Mouse (Mus musculus): ENCODE measurements around the gene Ankrd23.

Gene Ankrd23

DNA sequence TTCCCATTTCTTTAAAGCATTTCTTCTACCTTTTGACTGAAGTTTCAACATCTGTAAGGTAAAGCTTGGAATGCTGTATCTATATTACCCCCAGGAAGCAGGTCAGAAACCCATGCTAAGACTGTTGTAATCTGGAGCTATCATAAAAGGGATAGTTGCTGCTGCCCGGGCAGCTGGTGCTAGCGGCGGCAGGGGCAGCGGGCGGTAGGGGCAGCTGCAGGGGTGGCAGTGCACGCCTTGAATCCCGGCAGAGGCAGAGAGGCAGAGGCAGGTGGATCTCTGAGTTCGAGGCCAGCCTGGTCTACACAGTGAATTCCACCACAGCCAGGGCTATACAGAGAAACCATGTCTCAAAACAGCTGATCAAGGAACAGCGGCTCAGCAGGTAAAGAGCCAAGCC lies 6.2 kb upstream of the Ankrd23 start:
- DNase-seq: no peak

DNA sequence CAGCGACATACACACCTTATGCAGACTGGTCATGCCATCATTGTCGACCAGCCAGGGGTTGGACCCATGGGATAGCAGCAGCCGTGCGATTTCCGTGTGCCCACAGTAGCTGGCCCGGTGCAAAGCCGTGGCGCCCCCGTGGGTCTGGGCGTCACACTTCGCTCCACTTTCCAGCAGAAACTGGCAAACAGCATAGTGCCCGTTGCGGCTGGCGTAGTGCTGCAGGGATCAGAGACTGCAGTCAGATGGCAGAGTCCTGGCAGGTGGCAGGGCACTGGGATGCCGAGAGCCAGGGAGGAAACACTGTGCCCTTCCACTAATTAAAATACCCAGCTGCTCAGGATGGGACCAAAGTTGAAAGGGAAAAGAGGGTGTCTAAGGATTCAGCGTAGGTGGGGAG lies 5.2 kb upstream of the Ankrd23 start:
- no peak for DNase-seq

DNA sequence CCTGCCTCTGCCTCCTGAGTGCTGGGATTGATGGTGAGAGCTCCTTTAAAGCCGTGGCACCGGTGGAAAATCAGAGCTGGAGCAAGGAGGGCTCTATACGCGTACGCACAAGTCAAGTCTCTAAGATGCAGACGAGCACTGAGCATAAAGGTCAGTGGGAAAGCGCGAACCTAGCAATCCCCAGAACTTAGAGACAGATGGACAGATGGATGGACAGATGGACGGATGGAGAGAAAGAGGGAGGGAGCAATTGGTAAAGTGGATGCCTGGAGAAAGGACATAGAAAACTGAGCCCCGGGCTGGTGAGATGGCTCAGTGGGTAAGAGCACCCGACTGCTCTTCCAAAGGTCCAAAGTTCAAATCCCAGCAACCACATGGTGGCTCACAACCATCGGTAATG lies 4.1 kb upstream of the Ankrd23 start:
- no peak for DNase-seq

DNA sequence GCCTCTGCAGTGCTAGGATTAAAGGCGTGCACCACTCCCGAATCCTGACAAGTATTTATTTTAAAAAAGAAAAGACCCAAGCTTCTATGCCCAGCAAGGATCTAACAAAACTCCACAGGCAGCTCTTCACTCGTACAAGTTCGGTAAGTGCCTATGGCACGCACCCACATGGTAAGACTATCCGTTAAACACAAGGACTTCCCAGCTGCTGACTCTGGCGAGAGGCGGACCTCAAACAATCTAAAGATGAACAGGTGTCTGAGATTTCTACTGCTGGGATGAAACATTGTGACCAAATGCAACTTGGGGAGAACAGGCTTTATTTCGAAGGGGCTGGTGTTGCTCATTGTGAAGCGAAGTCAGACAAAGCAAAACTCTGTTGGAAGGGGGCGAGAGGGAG lies 3.4 kb upstream of the Ankrd23 start:
- no peak for DNase-seq

DNA sequence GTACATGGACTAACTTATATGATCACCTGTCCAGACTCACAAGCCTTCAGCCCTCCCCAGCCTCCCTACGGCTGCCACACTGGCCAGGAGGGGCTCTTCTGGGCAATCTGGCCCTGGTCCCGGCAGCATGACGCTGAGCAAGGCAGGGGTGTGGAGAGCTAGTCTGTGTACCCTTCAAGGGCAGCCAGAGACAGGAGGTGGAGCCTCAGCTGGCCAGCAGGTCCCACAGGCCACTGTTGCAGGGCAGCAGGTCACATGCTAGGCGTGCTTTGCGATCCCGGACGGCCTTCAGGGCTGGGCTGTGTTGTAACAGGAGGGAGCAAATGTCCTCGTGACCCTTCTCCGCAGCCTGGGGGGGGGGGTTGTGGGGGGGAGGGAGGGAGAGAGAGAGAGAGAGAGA lies 2.5 kb upstream of the Ankrd23 start, which contains the start of gene Gm42417:
Gm42417 (minus strand) TSS at position 244 of the 400 bp plus-strand sequence.
- peak; percentile 93 to 96 for DNase-seq

DNA sequence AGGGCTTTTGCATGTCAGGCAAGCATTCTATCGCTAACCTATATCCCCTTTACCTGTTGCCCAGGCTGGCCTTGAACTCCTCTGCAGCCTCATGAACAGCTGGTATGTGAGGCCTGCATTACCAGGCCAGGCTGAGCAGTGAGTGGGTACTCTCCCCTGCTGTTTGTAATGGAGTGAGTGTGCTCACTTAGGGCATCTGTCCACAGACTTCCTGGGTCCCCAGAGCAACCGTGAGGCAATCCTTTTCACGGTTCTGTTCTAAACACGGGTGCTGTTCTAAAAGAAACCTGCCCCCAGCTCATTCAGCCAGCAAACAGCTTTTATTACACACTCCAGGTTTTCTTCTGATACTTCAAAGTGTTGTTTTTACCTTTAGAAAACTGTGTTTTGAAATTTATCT lies 2.0 kb upstream of the Ankrd23 start:
- no peak for DNase-seq

DNA sequence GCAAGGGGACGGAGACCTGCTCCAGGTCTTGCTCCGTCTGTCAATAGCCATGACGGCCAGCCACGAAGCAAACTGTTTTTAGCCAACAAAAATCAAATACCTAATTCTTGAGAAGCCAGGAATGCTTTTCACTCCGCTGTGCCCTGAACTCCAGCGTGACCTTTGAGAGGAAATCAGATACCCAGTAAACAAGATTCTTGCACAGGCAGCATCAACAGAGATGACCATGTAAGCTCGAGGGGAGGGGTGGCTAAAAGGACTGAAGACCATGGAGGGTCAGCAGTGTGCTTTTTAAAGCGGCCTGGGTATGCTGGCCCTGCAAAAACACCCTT lies 320 bp downstream of the Ankrd23 start:
- no peak for DNase-seq

DNA sequence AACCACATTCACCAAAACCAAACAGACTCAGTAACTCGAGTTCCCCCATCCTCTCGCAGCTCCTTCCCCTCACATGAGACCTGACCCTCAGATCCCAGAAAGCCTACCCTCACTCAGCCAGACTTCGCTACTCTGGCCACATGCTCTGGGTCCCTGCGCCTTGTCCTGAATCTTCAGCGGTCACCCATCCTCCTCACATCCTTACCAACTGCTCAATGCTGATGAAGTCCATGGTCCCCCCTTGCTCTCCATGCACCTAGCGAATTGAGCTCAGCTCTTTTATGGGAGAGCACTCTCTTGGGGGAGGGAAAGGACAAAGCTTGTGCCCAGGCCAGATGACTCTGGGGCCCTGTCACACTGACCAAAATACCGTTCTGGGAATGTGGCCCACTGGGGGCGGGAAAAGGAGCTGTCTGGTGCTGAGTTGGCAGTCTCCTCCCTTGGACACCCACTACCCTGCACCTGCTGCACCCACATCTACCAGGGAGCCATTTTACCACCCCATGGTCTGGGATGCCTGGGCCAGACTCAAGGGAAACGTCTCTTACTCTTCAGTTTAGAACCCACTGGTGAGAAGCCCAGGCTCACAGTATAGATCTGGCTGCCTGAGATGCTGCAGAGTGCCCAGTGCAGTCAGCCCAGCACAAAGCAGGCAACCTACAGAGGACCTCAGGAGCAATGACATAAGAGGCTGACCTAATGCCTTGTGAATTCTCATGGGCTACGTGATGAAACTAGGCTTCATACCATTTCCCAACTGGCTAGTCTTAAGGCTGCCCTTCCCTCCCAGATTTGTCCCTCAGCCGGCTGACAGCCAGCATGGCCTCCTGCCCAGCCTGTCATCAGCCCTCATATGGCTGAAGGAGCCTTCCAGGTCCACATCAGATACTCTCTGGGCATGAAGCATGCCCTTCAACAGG lies 946 bp downstream of the Ankrd23 start:
- peak; percentile 51 to 73 for DNase-seq

DNA sequence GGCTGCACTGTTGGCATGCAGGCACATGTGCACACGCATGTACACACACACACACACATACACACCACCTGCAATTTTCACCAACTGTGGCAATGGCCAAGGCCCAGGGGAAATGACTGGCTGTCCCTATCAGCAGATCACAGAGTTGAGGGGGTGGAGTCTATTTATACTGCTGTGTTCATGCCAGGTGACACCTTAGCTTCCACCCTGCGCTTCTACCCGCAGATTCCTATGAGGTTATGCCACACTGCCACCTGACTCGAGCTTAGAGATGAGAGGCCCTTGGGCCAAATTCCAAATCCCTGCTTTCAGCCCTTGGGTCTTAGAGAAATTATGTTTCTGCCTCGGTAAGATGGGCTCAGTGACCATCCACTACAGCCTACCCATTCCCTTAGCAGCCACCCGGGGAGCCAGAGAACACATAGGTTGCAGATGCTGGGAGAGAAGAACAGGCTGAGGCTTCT lies 2.1 kb downstream of the Ankrd23 start:
- DNase-seq: peak; percentile 43 to 64

DNA sequence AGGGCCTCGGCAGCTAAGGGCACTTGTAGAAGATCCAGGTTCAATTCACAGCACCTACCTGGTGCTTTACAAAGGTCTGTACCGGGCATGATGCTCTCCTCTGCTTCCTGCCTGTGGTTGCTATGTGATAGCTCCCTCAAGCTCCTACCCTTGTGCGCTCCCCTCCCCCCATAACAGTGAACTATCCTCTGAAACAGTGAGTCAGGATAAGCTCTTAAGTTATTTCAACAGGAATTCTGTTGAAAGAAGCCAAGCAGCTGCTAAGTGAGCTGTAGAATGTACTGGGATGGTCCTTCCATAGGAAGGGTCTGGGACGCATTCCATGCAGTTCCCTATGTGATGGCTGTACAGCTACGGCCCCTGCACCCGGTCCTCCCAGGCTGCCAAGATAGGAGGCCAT lies 3.1 kb downstream of the Ankrd23 start:
- no peak for DNase-seq

DNA sequence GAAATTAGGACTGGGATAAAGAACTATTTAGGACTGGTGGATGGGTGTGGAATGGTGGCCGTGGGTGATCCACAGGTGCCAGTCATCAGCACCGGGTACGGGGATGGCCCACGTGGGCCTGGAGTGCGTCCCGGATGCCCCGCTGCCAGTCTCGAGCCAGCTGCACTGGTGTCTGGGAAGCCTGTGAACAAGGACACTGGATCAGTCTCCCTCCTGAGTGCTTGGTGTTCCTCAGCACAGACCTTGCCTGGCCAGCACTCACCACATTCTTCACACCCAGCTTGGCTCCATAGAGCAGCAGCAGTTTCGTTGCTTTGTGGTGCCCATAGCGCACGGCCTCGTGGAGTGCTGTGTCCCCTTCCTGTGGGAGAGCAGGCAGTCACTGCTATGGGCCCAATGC lies 5.2 kb downstream of the Ankrd23 start:
- DNase-seq: no peak

DNA sequence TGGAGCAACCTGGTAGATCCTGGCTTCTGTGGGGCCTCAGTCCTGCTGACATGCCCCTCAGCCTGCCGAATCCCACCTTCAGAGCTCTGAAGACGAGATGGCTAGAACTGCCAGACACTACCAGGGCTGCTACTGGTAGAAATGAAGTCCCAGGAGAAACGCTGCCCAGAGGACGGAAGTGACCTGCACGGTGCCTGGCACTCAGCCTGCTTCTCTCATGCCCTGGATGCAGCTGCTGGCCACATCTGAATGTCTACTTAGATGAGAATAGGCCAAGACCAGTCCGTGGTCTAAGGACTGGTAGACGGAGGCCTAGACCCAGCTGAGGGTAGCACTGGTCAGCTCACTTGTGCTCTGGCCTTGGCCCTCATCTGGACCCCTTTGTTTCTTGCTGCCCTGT lies 5.7 kb downstream of the Ankrd23 start:
- no peak for DNase-seq

DNA sequence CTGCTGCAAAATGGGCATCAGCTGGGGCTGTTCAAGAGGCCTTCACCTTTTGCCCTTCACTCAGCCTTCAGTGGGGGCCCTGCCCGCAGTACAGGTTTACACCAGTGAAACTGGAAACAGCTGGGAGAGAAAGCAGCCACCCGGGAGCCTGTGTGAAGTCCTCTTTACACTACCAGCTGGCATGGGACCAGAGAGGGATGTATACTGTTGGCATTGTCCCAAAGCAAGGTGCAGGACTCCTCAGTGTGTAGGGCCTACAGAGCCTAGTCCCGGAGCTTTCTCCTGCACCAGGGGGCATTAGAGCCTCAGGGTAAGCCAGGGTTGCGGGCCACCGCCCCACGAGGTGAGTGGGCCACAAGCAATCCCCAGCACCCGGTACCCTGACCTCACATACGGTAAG lies 6.2 kb downstream of the Ankrd23 start:
- DNase-seq: no peak

DNA sequence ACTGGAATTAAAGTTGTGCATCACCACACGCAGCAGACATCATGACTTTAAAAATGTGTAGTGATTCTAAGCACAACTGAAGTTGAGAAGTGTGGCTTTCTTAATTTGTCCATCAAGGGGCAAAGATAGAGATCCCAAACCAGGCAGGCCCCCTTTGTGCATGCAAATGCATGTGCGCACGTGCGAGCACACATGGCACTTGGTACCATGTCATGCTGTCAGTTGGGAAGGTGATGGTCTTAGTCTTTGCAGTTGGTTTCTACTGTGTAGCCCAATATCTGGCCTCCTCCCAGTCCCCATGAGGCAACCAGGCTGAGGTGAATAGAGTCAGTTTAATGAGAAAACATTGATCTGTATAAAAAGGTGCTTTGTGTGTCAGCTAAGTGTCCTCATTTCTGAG lies 6.8 kb downstream of the Ankrd23 start:
- no peak for DNase-seq

DNA sequence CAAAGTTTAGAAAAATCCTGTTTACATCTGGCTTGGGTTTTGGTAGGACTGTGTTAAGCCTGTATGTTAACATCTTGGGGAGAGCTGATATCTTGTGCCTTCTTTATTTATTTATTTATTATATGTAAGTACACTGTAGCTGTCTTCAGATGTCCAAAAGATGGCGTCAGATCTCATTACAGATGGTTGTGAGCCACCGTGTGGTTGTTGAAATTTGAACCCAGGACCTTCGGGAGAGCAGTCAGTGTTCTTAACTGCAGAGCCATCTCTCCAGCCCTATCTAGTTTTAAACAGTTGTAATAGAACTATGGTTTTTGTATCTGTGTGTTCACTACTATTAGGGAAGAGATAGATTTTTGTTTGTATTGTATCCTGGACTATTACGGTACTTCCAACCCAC lies 7.4 kb downstream of the Ankrd23 start:
- no peak for DNase-seq

DNA sequence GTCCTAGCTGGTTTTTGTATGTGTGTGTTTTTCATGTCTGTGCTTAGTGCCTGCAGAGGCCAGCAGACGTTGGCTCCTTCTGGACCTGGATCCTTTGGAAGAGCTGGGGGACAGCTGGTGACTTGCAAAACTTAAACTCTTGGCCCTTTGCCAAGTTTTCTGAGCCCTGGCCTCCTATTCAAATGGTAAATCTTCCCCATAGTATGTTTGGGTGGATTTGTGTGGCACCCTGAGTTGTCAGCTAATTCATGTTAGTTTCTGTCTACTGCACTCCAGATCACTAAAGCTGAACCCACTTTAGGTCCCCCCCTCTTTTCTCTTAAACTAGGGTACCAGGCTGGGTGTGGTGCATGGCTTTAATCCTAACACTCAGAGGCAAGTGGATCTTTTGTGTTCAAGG lies 8.3 kb downstream of the Ankrd23 start:
- DNase-seq: no peak

DNA sequence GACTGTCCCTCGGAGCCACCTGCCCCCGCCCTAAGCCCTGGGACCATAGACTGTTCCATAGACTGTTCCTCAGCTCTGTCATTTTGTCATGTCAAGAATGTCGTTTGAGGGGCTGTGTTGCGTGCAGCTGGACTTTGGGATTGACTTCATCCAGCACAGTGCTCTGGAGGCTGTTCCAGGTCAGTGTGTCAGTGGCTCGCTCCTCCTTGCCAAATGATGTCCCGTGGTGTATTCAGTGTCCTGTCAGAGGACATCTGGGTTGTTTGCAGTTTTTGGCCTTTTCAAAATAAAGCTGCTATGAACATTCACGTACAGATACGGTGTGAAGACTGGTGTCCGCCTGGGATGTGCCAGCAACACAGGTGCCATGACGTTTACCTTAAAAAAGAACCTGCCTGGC lies 9.8 kb downstream of the Ankrd23 start:
- DNase-seq: no peak

DNA sequence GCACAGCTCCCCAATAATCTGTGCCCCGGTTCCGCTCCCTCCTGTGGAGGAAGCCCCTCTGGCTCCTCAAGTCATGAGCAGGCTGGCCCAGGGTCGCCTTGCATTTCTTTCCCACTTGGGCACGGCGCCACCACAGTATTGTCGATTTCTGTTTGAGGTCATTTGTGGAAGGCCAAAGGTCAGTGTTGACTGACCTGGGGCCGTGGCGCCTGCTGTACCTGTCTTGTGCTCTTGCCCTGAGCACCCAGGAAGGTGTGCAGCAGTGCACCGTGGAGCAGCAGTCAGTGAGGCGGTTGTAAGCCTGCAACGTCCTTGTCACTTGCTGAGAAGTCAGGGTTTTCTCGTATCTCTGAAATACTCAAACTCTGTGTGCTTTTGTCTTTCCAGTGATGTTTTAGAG lies 10.9 kb downstream of the Ankrd23 start:
- no peak for DNase-seq

DNA sequence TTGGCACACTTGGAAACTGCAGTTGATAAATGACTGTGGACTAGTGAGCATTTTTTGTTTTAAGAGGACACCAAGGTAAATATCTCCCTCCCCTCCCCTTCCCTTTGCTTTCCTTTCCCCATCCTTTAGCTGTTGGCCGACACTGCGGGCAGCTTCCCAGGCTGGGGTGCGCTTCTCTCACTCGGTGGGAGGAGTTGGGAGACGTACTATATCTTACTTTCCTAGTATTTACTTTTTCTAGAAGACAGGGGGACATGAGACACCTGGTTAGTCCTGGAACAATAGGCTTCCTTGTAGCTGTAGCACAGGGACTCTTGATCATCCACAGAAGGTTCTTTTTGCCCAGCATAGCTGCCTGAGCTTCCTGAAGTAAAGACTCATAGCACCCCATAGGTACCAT lies 12.6 kb downstream of the Ankrd23 start:
- no peak for DNase-seq

DNA sequence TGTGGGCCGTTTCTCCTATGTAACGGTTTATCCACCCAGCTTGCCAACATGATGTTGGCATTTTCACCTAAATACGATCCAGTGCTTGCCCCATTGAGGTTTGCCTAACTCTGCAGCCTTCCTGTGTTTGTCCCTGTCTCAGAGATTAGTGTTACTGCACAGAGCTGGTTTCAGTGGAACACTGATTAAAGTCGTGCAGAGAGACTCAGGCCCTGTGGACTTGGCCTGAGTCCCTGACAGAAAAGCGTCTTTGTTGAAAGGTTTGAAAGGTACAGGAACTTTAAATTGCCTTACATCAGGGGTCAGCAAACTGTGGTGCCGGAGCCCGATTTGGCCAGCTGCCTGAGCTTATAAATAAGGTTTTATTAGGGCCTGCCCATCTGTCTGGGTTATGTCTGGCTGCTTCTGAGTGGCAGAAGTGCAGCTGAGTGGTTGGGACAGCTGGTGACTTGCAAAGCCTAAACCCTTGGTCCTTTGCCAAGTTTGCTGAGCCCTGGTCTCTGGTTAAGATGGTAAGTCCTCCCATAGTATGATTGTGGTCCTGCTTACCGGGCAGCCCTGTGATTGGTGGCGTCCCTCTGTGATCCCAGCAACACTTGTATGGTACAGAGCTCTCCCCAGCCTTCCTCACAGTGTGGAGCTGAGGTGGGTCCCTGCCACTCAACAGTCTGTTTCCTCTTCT lies 13.2 kb downstream of the Ankrd23 start:
- DNase-seq: no peak

DNA sequence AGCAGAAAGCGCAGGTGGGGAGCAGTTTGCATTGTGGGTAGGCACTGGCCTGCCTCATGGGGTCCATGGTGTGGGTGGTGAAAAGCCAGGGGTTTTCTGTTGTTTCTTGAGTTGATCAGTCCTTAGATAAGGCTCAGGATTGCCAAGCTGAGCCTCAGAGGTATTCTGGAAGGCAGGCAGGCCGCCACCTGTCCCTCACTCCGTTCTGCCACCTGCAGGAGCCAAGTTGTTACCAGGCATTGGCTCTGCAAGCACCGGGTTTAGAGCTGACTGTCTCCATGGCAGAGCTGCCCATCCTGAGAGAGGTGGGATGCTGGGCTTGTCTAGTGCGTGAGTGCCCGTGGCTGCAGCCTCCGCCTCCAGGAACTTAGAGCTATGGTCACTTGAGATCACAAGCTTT lies 14.5 kb downstream of the Ankrd23 start:
- DNase-seq: no peak

DNA sequence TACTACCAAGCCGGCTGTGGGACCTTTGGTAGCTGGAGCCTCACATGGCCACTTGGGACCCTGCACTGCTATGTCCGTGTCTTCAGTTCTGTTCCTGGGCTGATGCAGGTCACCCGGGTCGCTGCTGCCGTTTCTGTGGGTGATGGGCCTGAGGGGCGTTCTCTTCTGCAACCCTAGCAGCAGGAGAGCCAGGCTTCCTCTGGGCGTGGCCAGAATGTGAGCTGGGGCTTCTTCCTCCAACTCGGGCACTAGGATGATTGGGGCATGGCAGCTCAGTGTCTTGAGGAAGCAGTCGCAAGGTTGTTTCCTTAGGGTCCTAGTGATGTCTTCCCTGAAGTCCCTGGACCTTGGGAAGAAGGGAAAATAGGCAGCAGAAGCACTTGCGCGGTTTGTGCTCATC lies 17.1 kb downstream of the Ankrd23 start:
- DNase-seq: no peak

DNA sequence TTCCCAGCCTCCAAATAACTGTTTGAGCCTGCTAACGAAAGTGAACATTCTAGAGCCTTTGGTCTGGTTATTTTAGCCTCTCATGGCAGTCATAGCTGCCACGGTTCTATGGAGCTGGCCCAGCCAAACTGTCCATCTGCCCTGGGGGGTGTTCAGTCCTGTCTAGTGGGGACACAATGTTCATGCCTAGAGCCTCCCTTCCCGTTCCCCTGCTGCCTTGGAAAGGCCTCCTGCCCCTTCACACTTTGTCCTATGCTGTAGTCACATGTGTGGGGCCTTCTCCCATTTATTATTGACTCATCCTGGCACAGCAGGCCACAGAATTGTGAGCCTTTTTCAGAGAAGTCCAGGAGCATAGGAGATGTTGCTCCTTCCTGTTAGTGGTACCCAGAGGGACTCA lies 18.4 kb downstream of the Ankrd23 start:
- no peak for DNase-seq

DNA sequence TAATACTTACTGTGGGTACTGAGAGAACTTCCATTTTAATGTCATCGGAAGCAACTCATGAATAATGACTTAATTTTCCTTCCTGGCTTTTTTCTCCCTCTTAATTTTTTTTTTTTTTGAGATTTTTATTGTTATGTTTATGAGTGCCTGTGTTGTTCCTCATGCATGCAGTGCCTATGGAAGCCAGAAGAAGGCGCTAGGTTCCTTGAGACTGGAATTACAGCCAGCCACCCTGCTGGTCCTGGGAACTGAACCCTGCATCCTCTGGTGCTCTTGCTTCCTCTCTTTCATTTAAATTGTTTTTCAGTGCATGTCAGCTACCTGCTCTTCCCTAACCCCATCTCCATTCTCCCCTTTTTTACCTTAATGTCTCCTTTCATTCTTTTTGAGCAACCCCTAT lies 23.0 kb downstream of the Ankrd23 start:
- DNase-seq: no peak

All from lung, adult 18-20 months (tissue).